Mouse (Mus musculus) heart, embryonic 16.5 days (tissue): ENCODE measurements around the gene Psmc1. TPM values are rescaled to one million over a fixed set of nuclear protein-coding genes. Genes with fewer than 3 reads are reported as not detected.

Experiments
- polyA plus RNA-seq: library from polyadenylated mRNA; unstranded; fragments of >200 nt; fragmentation: Nextera tagmentation; extraction: Ambion mirVana; gene quantifications from 2 replicates; pipeline ENCODE4 v1.2.1, GENCODE M21; 2015

Psmc1 gene
- polyA plus RNA-seq, 1 experiment from 2014 or later: 220 TPM

Other genes starting within 250 kb of the Psmc1 start
- gene Efcab11, start 225.7 kb upstream of the Psmc1 start, polyA plus RNA-seq: 8.8 and 9.7 TPM in 2 replicates
- 27.4 and 30.5 TPM in 2 replicates for gene Tdp1, start 225.6 kb upstream of the Psmc1 start, polyA plus RNA-seq
- 0.22 and 0.36 TPM in 2 replicates for gene Kcnk13, start 145.7 kb upstream of the Psmc1 start, polyA plus RNA-seq
- gene Nrde2, start 49.5 kb downstream of the Psmc1 start, polyA plus RNA-seq: 8.6 and 9.8 TPM in 2 replicates
- gene Calm1, start 89.3 kb downstream of the Psmc1 start, polyA plus RNA-seq: 756 and 762 TPM in 2 replicates